Mouse (Mus musculus) brain, embryonic 14.5 days (tissue): ENCODE results near the gene C2cd4c.

ENCODE experiments used
- CTCF ChIP-seq: fragments of 200-500 bp; IDR thresholded peaks from 2 replicates; pipeline ENCODE4 v1.5.1; 2012; ENCODE audit warnings: inconsistent platforms, mild to moderate bottlenecking, moderate library complexity, borderline replicate concordance; ENCODE audit not compliant: insufficient read depth, insufficient read length; ENCODE audit errors: extremely low read depth
- POLR2A ChIP-seq: fragments of 200-500 bp; IDR thresholded peaks from 2 replicates; pipeline ENCODE4 v1.6.1; 2012; ENCODE audit warnings: mild to moderate bottlenecking, inconsistent platforms, borderline replicate concordance; ENCODE audit not compliant: poor library complexity, insufficient read depth, insufficient read length, severe bottlenecking; ENCODE audit errors: extremely low read depth

- TF ChIP-seq CTCF (no peak), POLR2A (no peak)
Measured at GRCm38 (mm10) chr10:79623950-79624349, 10.1 kb upstream of the C2cd4c start.
